In genomic region chrX:50599780-50600179, GRCm38 (mm10) we compare ENCODE assay signal across 8 mouse cellular contexts.
DNase-seq lines count a peak whose midpoint lies in the region; ATAC-seq lines count a peak whose summit lies in the region.

No protein-coding gene starts in this region.

- DNase-seq in cerebellum, adult 11 months, result peak; percentile 79
- no peak for DNase-seq in cerebellum, adult 11-12 months
- DNase-seq in right cerebral cortex, postnatal 14 days, result peak; percentile 74
- DNase-seq in right cerebral cortex, postnatal 4 days, result no peak
- no peak for DNase-seq in limb, embryonic 10.5 days (ENCODE audit: low spot score)
- peak; percentile 76 for DNase-seq in midbrain, embryonic 14.5 days

- peak overlapping the region; percentile 42 for H3K4me3 ChIP-seq in heart, embryonic 13.5 days
- peak overlapping the region; percentile 34 for H3K4me3 ChIP-seq in limb, embryonic 10.5 days
- H3K4me3 ChIP-seq in midbrain, embryonic 14.5 days (replicated peaks; ENCODE audit: low read depth, low read length), result peak overlapping the region; percentile 18; the same call in 1 of the 2 replicates

- H3K4me2 ChIP-seq in heart, embryonic 13.5 days, result peak overlapping the region; percentile 58
- peak overlapping the region; percentile 42 for H3K4me2 ChIP-seq in midbrain, embryonic 14.5 days (ENCODE audit: low read length)

- WGBS in heart, embryonic 13.5 days, result 75% methylated on average over 4 of the region's 4 CpGs
- WGBS in limb, embryonic 10.5 days, result 75% methylated on average over 4 of the region's 4 CpGs
- WGBS in midbrain, embryonic 14.5 days, result 62% methylated on average over 4 of the region's 4 CpGs

- H3K4me1 ChIP-seq in heart, embryonic 13.5 days, result no peaks in the 10 kb centered on the region
- H3K4me1 ChIP-seq in limb, embryonic 10.5 days, result no peaks in the 10 kb centered on the region
- H3K4me1 ChIP-seq in midbrain, embryonic 14.5 days (ENCODE audit: control insufficient read depth, insufficient read depth, low read length), result no peaks in the 10 kb centered on the region

- ATAC-seq in heart, embryonic 13.5 days (ENCODE audit: extremely low read depth, insufficient number of reproducible peaks, low FRiP score, low TSS enrichment), result no peak
- ATAC-seq in midbrain, embryonic 14.5 days (ENCODE audit: low FRiP score, low TSS enrichment), result no peak
- ATAC-seq in megakaryocyte-erythroid progenitor cell, adult 5-6 weeks (replicated peaks; ENCODE audit: low FRiP score, low TSS enrichment, poor library complexity, severe bottlenecking), result no peak

- H3K9me3 ChIP-seq in heart, embryonic 13.5 days, result no peaks in the 10 kb centered on the region
- H3K9me3 ChIP-seq in limb, embryonic 10.5 days (replicated peaks), result no peaks in the 10 kb centered on the region
- no peaks in the 10 kb centered on the region for H3K9me3 ChIP-seq in midbrain, embryonic 14.5 days (ENCODE audit: control insufficient read depth, low read length)

- H3K36me3 ChIP-seq in heart, embryonic 13.5 days, result peaks cover 38% of the 10 kb centered on the region
- H3K36me3 ChIP-seq in limb, embryonic 10.5 days, result peaks cover 56% of the 10 kb centered on the region
- peaks cover 12% of the 10 kb centered on the region; the same call in 1 of the 2 replicates for H3K36me3 ChIP-seq in midbrain, embryonic 14.5 days (ENCODE audit: control insufficient read depth, insufficient read depth, low read length)

- H3K27me3 ChIP-seq in heart, embryonic 13.5 days (replicated peaks), result no peaks in the 10 kb centered on the region
- H3K27me3 ChIP-seq in limb, embryonic 10.5 days (ENCODE audit: low read depth, poor library complexity, severe bottlenecking), result no peaks in the 10 kb centered on the region
- no peaks in the 10 kb centered on the region for H3K27me3 ChIP-seq in midbrain, embryonic 14.5 days (ENCODE audit: control insufficient read depth, insufficient read depth, low read length)

- peak overlapping the region; percentile 40; the same call in 1 of the 2 replicates for H3K9ac ChIP-seq in heart, embryonic 13.5 days
- no peak overlapping the region; the same call in 1 of the 2 replicates for H3K9ac ChIP-seq in midbrain, embryonic 14.5 days (replicated peaks; ENCODE audit: low read length)

- H3K27ac ChIP-seq in heart, embryonic 13.5 days (replicated peaks), result no peak overlapping the region
- peak overlapping the region; percentile 74; the same call in 1 of the 2 replicates for H3K27ac ChIP-seq in limb, embryonic 10.5 days
- peak overlapping the region; percentile 60; the same call in 1 of the 2 replicates for H3K27ac ChIP-seq in midbrain, embryonic 14.5 days (replicated peaks; ENCODE audit: low read depth, low read length)

Comparison
In these comparisons a context has a peak if more than half of its experiments do, and no peak if none do; other contexts are left out.
1. DNase-seq: peak in cerebellum, adult 11 months (single experiment), right cerebral cortex, postnatal 14 days (single experiment) and midbrain, embryonic 14.5 days (single experiment); none in cerebellum, adult 11-12 months (single experiment), right cerebral cortex, postnatal 4 days (single experiment) and limb, embryonic 10.5 days (single experiment).
2. Peak in every context shown above with its lines, with median percentiles within 50 percentile points of each other: H3K4me3 ChIP-seq.